Mouse (Mus musculus) left cerebral cortex, postnatal 14 days (tissue): Measurements from ENCODE around the gene Itih5. TPM values are rescaled to one million over a fixed set of nuclear protein-coding genes. Genes with fewer than 3 reads are reported as not detected.
A peak's percentile ranks its signal among the peaks of the same experiment; 100 is the strongest.

Experiments used
- DNase-seq, 2 experiments: peaks; one replicate each; pipeline ENCODE4 v3.0.0; 2021 to 2022; ENCODE audit warnings: low spot score in 2 of 2, mixed read lengths in 1 of 2
- intact Hi-C: fragments of 180-260 bp; cut with DNase I; formaldehyde crosslinking; loops from one replicate; pipeline ENCODE4 v1.15.1; 2025
- total RNA-seq, 2 experiments: library from RNA; stranded (reverse); gene quantifications; 2 replicates each; pipeline ENCODE4 v1.2.3; 2021

Gene Itih5
- total RNA-seq, 2 experiments from 2014 or later, result 13.8 to 16.3 TPM

GRCm38 (mm10) chr2:10293556-10294206 lies 140.3 kb downstream of the Itih5 start:
- no peak for DNase-seq
- intact Hi-C loops, result no loop called here

- intact Hi-C loops, result no loop called here
- DNase-seq, result no peak
Observed at GRCm38 (mm10) chr2:10295908-10296307, 142.5 kb downstream of the Itih5 start.

DNA sequence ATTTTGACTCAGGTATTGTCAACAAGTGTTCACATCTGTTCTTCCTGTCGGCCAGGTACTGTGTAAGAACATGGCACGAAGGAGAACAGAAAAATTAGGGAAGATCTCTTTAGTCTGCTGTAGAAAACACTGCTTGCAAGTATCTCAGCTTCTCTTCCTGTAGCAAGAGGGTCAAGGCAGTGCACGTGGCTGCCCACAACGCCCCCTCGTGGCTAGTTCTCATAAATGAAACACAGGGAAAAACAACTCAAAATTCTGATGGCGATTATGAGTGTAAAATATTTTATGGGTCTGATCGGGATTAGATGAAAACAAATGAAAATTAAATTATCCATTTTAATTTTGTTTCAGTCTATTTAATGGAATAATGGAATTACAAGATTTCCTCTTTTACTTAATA lies 146.9 kb downstream of the Itih5 start:
- no peak for DNase-seq
- intact Hi-C loops, result no loop called here

DNA sequence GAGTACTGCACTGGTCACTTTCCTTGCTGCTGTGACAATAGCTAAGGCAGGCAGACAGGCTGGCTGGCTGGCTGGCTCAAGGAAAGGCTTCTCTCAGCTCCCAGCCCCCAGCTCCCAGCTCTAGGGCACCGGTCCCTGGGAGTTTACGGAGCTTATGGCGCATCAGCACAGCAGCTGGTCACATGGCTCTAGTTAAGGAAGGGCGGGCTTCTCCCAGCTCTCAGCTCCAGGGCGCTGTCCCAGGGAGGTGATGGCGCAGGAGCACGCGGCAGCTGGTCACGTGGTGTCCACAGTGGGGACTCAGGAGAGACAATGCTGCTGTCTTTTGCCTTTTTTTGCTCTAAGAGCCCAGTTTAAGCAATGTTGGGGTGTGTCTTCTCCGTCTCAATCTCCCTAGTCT lies 147.4 kb downstream of the Itih5 start:
- DNase-seq, result peak in 1 of 2 experiments; percentile 10
- intact Hi-C loops, result no loop called here

- DNase-seq, result no peak
- intact Hi-C loops, result no loop called here
Observed at GRCm38 (mm10) chr2:10301391-10301790, 148.0 kb downstream of the Itih5 start.

DNA sequence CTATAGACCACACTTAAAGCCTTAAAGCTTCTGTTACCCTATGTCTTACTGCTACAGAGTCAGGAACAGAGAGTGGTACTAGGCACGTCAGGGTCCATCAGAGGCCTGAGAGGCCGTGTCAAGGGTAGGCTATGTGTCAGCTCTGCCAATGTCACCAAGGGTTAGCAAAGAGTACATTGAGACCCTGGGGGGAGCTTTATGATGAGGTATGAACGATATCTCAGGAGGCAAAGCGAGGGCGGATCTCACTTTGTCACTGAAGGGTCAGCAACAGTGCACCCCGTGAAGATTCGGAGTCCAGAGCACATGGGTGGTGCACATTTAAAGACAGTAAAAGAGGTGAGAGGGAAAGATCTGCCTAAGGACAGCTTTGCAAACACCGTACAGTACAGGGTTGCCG lies 148.6 kb downstream of the Itih5 start:
- intact Hi-C loops, result no loop called here
- DNase-seq, result no peak

DNA sequence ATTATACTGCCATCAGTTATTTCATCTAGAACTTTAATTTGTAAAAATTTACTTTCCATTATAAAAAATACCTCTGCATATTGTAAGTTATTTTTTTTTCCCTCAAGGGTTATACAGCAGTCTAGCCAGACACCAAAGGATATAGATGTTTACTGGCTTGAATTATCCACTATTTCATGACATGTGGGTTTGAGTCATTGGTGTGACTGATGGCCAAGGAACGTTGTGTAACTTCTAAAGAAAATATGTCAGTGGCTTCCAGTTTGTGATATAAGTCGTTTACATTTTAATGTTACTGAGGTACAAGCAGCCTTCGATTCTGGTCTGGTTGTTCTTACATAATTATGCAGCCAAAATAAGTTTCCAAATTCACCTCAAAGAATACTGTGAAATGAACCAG lies 151.5 kb downstream of the Itih5 start:
- DNase-seq, result no peak
- intact Hi-C loops, result no loop called here

Other genes with a start within 250 kb of the Itih5 start
- 10 to 100 TPM; 12.5 to 13.5 TPM for gene Taf3, start 105.0 kb upstream of the Itih5 start, total RNA-seq
- 100 to 1,000 TPM; 294 to 299 TPM for gene Atp5c1, start 73.1 kb upstream of the Itih5 start, total RNA-seq
- gene Kin, start 73.0 kb upstream of the Itih5 start, total RNA-seq, result 10 to 100 TPM; 11.1 to 13.4 TPM
- gene Itih2, start 22.2 kb upstream of the Itih5 start, total RNA-seq, result 1 to 10 TPM; 3.0 to 4.0 TPM
- 1 to 10 TPM; 6.2 to 6.4 TPM for gene Sfmbt2, start 216.9 kb downstream of the Itih5 start, total RNA-seq